Mouse (Mus musculus) lung, adult 2 months (tissue): Measurements from ENCODE around the gene Kdm4a. TPM values are rescaled to one million over a fixed set of nuclear protein-coding genes. Genes with fewer than 3 reads are reported as not detected.

Experiments
- DNase-seq: peaks from one replicate; pipeline ENCODE4 v3.0.0; 2022
- H3K4me1 ChIP-seq: fragments of 200-500 bp; 2 replicates; pipeline ENCODE4 v1.6.1; 2011; ENCODE audit warnings: low read length; ENCODE audit not compliant: control insufficient read depth, insufficient read depth
- H3K4me3 ChIP-seq: fragments of 200-500 bp; replicated peaks from 2 replicates; pipeline ENCODE3; 2011; ENCODE audit warnings: low read depth, mild to moderate bottlenecking, control low read depth, low read length; ENCODE audit errors: extremely low read depth
- CTCF ChIP-seq: fragments of 200-500 bp; IDR thresholded peaks from 2 replicates; pipeline ENCODE4 v1.5.1; 2011; ENCODE audit warnings: mild to moderate bottlenecking, low read length, control low read depth; ENCODE audit not compliant: insufficient read depth
- POLR2A ChIP-seq: fragments of 200-500 bp; IDR thresholded peaks from 2 replicates; pipeline ENCODE4 v1.6.1; 2011; ENCODE audit warnings: low read depth, mild to moderate bottlenecking, control low read depth, low read length, borderline replicate concordance; ENCODE audit errors: extremely low read depth
- whole genome bisulfite sequencing: fragments of 180-500 bp; shearing (Covaris S2); methylation state at CpG from one replicate; pipeline ENCODE4 v1.1.7; 2018; 5-methylcytosine and 5-hydroxymethylcytosine counted together
- polyA plus RNA-seq: library from polyadenylated mRNA; depleted of rRNA; stranded (reverse); fragments of >200 nt; gene quantifications from 2 replicates; pipeline ENCODE4 v1.2.3, GENCODE M21; 2012

Gene Kdm4a
- polyA plus RNA-seq, 1 experiment: 36.0 TPM

GRCm38 (mm10) chr4:118144324-118144723 is 35.5 kb downstream of the Kdm4a start:
- TF ChIP-seq POLR2A: no peak
- TF ChIP-seq CTCF: no peak
- DNase-seq: no peak
- WGBS: 84% methylated on average over 9 of the region's 9 CpGs
- Histone ChIP-seq H3K4me1 (no peaks in the 10 kb centered on the region), H3K4me3 (no peak overlapping the region)

- Histone ChIP-seq H3K4me1 (0 out of 2 replicates have a peak, but pooled peaks cover 3% of the 10 kb centered on the region), H3K4me3 (no peak overlapping the region)
- no peak for DNase-seq
- 75% methylated on average over 7 of the region's 7 CpGs for WGBS
- TF ChIP-seq CTCF: no peak
- TF ChIP-seq POLR2A: no peak
Observed at GRCm38 (mm10) chr4:118143679-118144078, 36.2 kb downstream of the Kdm4a start.

GRCm38 (mm10) chr4:118141511-118141910 is 38.3 kb downstream of the Kdm4a start:
- DNase-seq: no peak
- WGBS: 85% methylated on average over 5 of the region's 5 CpGs
- Histone ChIP-seq H3K4me1 (0 out of 2 replicates have a peak, but pooled peaks cover 3% of the 10 kb centered on the region), H3K4me3 (no peak overlapping the region)
- no peak for TF ChIP-seq CTCF
- TF ChIP-seq POLR2A: no peak

- Histone ChIP-seq H3K4me3 (no peak overlapping the region), H3K4me1 (peaks cover 6% of the 10 kb centered on the region; the same call in 1 of the 2 replicates)
- DNase-seq: no peak
- WGBS: 12% methylated on average over 5 of the region's 5 CpGs
- no peak for TF ChIP-seq CTCF
- no peak for TF ChIP-seq POLR2A
Observed at GRCm38 (mm10) chr4:118138891-118139290, 41.0 kb downstream of the Kdm4a start.

GRCm38 (mm10) chr4:118137857-118138256 is 42.0 kb downstream of the Kdm4a start:
- peaks cover 6% of the 10 kb centered on the region; the same call in 1 of the 2 replicates for H3K4me1 ChIP-seq
- no peak overlapping the region for H3K4me3 ChIP-seq
- TF ChIP-seq POLR2A (no peak), CTCF (no peak)
- WGBS: 74% methylated on average over 16 of the region's 16 CpGs
- no peak for DNase-seq

GRCm38 (mm10) chr4:118137311-118137710 is 42.5 kb downstream of the Kdm4a start:
- Histone ChIP-seq H3K4me3 (no peak overlapping the region), H3K4me1 (peaks cover 6% of the 10 kb centered on the region; the same call in 1 of the 2 replicates)
- 91% methylated on average over 10 of the region's 10 CpGs for WGBS
- TF ChIP-seq CTCF (no peak), POLR2A (no peak)
- no peak for DNase-seq

- TF ChIP-seq POLR2A: no peak
- TF ChIP-seq CTCF: no peak
- whole genome bisulfite sequencing: 73% methylated on average over 1 of the region's 1 CpGs
- peaks cover 6% of the 10 kb centered on the region; the same call in 1 of the 2 replicates for H3K4me1 ChIP-seq
- no peak overlapping the region for H3K4me3 ChIP-seq
- DNase-seq: no peak
Observed at GRCm38 (mm10) chr4:118135414-118135813, 44.4 kb downstream of the Kdm4a start.

- WGBS: under 1% methylated on average over 84 of the region's 84 CpGs
- peaks cover 6% of the 10 kb centered on the region; the same call in 1 of the 2 replicates for H3K4me1 ChIP-seq
- TF ChIP-seq POLR2A: peak; percentile 53; the same call in 1 of the 2 replicates
- no peak for TF ChIP-seq CTCF
- H3K4me3 ChIP-seq: peak within 1 kb of the TSS; percentile 79
- peak; percentile 92 for DNase-seq
Observed at GRCm38 (mm10) chr4:118134485-118135365, 45.1 kb downstream of the Kdm4a start, which contains the start of gene St3gal3. St3gal3 (minus strand) TSS chr4:118134914.

GRCm38 (mm10) chr4:118131329-118131728 is 48.5 kb downstream of the Kdm4a start:
- Histone ChIP-seq H3K4me3 (no peak overlapping the region), H3K4me1 (peaks cover 3% of the 10 kb centered on the region; the same call in 1 of the 2 replicates)
- DNase-seq: no peak
- TF ChIP-seq CTCF: no peak
- no peak for TF ChIP-seq POLR2A
- WGBS: 77% methylated on average over 5 of the region's 5 CpGs
